Mouse (Mus musculus): ENCODE data around the gene Tubg2.
A peak's percentile ranks its signal among the peaks of the same experiment; 100 is the strongest.

Gene Tubg2

GRCm38 (mm10) chr11:101176933-101177773 lies 21.4 kb downstream of the Tubg2 start:
- peak; percentile 73 for DNase-seq (ENCODE audit: low read depth, low spot score)

GRCm38 (mm10) chr11:101178061-101179058 lies 22.7 kb downstream of the Tubg2 start:
- DNase-seq (ENCODE audit: low read depth, low spot score), result no peak

- no peak for DNase-seq (ENCODE audit: low read depth, low spot score)
Measured at GRCm38 (mm10) chr11:101179306-101179705, 23.6 kb downstream of the Tubg2 start.

GRCm38 (mm10) chr11:101180261-101180660 lies 24.6 kb downstream of the Tubg2 start:
- no peak for DNase-seq (ENCODE audit: low read depth, low spot score)

GRCm38 (mm10) chr11:101180846-101181740 lies 25.4 kb downstream of the Tubg2 start:
- peak; percentile 73 for DNase-seq (ENCODE audit: low read depth, low spot score)

GRCm38 (mm10) chr11:101181961-101182360 lies 26.3 kb downstream of the Tubg2 start:
- DNase-seq (ENCODE audit: low read depth, low spot score), result no peak

GRCm38 (mm10) chr11:101182771-101183517 lies 27.2 kb downstream of the Tubg2 start:
- no peak for DNase-seq (ENCODE audit: low read depth, low spot score)

- no peak for DNase-seq (ENCODE audit: low read depth, low spot score)
Measured at GRCm38 (mm10) chr11:101184984-101185383, 29.3 kb downstream of the Tubg2 start.

GRCm38 (mm10) chr11:101185441-101185840 lies 29.7 kb downstream of the Tubg2 start:
- DNase-seq (ENCODE audit: low read depth, low spot score), result no peak

- no peak for DNase-seq (ENCODE audit: low read depth, low spot score)
Measured at GRCm38 (mm10) chr11:101186526-101187247, 31.0 kb downstream of the Tubg2 start.

GRCm38 (mm10) chr11:101187541-101187940 lies 31.8 kb downstream of the Tubg2 start:
- DNase-seq (ENCODE audit: low read depth, low spot score), result no peak

GRCm38 (mm10) chr11:101188166-101188805 lies 32.6 kb downstream of the Tubg2 start:
- no peak for DNase-seq (ENCODE audit: low read depth, low spot score)

- DNase-seq (ENCODE audit: low read depth, low spot score), result no peak
Measured at GRCm38 (mm10) chr11:101189495-101190180, 33.9 kb downstream of the Tubg2 start.

GRCm38 (mm10) chr11:101190181-101190912 lies 34.6 kb downstream of the Tubg2 start:
- no peak for DNase-seq (ENCODE audit: low read depth, low spot score)

- DNase-seq (ENCODE audit: low read depth, low spot score), result no peak
Measured at GRCm38 (mm10) chr11:101190913-101191907, 35.5 kb downstream of the Tubg2 start.

- no peak for DNase-seq (ENCODE audit: low read depth, low spot score)
Measured at GRCm38 (mm10) chr11:101191919-101192470, 36.3 kb downstream of the Tubg2 start.
